Mouse (Mus musculus) kidney, postnatal 36 days (tissue): ENCODE measurements at regions not wholly inside any gene's neighbourhood (a gene's known extent, or its start where the extent isn't known, plus 50 kb on each side); places are given as distances from the start of the nearest gene placed in this dataset.
A peak's percentile ranks its signal among the peaks of the same experiment; 100 is the strongest.

Source experiments
- DNase-seq, 2 experiments: peaks; one replicate each; pipeline ENCODE4 v3.0.0; 2021 to 2022; ENCODE audit warnings: mixed read lengths in 2 of 2

DNA sequence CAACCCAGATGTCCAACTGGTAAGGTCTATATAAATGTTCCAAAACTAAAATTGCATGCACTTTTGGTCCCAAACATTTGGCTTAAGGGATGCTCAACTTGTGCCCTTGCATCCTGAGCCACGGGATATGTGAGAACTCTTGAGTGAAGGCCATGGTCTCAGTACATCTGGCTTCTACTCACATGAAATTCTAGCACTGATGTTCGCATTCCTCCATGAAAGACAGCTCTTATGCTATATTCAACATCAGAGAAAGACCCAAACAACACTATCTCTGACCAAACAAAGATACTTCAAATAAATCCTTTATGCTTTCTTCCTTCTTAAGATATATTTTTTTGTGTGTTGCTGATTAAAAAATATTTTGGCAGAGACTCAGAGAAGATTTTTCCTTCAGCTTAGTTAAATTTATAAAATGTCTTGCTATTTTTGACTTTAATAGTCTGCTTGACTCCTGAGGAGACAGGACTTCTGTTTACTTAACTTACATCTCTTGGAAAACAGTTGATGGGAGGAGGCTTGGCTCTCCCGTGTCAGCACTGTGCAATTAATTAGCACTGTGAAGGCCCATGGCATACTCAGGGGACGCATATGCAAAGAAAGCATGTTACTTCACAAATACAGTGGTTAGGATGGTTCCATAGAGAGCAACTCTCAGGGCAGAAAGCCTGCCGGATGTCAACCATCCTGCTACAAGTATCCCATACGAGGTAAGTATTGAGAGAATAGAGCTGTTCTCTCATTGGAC lies 230.9 kb downstream of the Gm19410 start:
- no peak for DNase-seq

DNA sequence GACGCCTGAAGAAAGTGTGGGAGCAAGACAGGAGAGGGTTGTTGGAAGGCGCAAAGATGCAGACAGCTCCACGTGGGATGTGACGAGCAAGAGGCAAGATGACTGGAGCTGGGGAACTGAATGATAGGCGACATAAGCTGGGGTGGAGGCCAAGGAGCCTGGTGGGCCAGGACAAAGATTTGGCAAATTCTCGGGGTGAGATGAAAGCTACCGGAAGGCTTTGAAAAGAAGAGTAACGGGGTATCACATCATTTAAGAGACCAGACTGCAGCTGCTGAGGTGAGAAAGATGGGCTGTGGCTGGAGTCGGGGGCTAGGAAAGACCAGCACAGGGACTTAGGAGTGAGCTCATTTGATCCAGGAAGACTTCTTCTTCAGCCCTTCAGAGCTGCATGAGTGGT lies 234.0 kb downstream of the Gm19410 start:
- DNase-seq: no peak

DNA sequence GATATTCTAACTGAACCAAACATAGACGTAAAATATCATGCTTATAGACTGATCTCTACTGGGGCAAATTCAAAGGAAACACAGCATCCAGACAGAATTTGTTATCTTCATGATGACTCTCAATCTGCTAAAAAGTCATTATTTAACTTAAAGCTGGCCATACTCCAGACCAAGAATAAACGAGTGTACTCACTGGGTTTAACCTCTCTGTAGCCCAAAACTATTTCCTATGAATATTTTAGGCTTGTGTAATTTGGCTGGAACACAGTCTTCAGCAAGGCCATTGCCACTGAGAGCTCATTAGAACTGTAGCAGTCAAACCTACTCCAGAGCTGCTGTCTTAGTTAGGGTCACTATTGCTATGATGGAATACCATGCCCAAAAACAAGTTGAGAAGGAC lies 238.8 kb downstream of the Gm19410 start:
- no peak for DNase-seq

DNA sequence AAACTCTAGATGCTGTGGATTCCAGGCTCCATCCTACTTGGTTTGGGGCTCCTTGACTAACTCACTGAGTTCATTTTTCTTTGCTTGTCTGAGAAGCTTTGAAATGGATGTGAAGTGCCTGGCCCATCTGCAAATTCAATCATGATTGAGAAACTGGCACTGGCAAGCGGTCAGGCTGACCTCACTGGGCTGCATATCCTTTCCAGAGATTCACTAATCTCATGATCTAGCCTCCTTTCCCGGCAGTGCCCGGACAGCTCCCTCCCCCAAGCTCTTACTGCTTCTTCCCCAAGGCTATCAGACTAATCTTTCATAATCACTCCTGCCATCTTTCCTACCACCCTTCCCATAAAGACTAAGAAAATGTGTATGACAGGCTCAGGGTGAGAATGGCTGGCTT lies 239.9 kb downstream of the Gm19410 start:
- DNase-seq: no peak

DNA sequence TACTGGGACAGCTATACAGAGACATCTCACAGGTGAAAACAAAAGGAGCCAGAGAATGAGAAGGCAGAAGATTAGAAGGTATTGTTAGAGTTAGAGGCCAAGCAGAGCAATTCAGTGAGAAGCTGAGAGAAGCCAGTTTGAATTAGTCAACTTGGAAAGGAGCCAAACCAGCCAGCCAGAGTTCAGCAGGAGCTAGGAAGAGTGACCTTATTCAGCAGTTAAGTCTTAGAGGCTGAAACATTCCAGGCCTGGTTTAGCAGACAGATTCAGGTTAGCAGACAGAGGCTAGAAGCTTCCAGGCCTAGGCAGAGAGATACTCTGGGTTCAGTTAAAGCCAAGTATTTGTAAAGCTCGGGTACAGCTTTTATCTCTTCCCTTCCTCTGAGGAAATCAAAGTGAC lies 242.1 kb downstream of the Gm19410 start:
- peak in 1 of 2 experiments; percentile 8 for DNase-seq

DNA sequence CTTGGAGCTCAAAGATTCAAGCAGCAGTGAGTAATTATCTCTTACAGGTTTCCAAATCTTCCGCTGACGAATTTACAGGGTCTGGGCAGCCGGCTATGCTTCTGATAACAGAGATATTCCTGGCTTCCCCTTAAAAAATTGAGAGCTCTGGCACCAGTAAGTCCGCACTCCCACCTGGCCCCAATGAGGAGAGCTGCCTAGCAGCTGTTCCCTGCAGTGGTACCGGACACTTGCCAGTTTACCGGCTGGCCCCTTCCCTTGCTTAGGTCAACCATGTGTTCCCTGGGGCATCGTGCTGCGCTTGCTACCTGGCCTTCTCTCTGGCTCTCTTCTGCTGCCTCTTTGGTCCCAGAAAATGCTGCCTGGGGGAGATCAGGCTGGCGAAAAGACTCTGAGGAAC lies 244.0 kb downstream of the Gm19410 start:
- no peak for DNase-seq

DNA sequence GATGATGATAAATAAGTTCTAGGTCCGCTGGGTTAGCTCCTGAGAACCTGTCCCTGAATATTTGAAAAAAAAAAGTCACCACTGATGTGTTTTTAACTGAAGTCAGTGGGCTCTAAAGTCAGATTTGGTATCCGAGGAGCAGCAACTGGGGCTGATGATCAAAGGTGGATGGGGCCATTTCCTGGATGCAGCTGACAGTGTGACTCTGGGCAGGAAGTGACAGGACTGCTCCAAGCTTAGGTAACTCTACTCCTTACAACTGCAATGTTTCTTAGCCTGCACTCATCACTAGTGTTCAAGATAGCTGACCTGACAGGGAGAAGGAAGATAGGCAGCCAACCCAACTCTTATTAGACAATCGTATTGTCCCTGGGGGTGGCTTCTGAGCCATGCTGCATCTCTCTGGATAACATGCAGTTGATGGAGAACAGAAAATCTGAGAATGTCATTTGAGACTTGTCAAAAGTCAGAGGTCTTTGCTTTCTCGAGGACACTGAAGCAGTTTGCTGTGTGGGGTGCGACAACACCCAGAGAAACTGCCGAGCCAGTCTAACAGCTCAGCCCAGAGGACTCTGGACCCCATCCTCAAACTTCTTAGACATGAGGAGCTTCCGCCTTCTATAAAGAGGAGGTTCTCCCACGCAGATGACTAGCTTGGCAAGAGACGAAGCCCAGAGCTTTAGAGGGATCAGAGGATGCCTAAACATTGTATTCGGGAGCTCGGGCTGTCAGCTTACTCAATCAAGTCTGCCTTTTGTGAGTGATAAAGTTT lies 245.0 kb downstream of the Gm19410 start:
- DNase-seq: no peak

DNA sequence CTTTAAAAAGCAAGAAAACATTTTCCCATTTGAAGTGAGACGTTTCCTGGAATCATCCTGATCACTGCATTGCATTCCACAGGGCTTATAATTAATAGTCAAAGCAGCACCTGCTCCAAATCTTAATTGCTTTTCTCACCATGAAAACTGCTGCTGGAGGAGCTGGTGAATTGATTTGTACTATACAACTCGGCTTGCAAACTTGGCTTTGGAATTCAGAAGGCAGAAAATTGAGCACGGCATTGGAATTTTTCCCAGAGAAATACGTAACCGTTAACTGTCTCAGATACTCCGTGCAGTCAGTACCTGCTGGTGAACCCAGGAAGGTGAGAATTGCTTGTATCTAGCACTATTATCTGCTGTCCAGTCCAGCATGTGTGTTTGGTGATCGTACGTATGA lies 249.3 kb downstream of the Gm19410 start:
- peak in 1 of 2 experiments; percentile 35 for DNase-seq

DNA sequence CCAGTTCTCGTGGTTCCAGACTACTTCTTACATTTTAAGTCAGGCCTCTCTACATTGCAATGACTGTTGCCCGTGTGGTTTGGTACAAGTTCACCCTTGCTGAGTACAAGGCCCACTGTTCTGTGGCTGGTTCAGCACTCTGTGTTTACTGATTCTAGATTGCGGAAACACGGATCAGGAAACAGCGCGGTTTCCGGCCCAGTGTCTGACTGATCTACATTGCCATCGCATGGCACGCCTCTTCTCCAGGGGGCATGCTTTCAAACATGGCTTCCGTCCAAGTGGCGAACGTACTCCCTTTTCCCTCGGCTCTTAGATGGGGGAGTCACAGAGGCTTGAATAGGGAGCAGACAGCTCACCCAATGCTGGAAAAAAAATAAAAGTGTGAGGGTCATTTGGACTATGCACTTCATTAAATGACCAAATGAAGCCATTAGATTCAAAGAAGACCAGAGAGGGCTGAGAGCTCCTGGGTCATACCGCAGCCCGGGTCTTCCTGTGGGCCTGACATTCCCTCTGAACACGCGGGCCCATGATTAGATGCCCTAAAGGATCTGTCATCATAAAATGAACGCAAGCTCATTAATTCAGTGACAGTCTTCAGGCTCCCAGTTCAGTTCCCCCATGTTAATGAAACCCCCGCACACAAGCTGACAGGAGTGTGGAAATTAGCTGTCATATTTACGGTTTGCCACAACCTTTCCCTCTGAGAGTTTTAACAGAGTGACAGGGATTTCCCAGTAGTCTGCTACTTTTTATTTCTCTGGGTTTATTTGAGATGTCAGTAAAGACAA lies 250.9 kb downstream of the Gm19410 start:
- peak; percentile 65 to 75 for DNase-seq

DNA sequence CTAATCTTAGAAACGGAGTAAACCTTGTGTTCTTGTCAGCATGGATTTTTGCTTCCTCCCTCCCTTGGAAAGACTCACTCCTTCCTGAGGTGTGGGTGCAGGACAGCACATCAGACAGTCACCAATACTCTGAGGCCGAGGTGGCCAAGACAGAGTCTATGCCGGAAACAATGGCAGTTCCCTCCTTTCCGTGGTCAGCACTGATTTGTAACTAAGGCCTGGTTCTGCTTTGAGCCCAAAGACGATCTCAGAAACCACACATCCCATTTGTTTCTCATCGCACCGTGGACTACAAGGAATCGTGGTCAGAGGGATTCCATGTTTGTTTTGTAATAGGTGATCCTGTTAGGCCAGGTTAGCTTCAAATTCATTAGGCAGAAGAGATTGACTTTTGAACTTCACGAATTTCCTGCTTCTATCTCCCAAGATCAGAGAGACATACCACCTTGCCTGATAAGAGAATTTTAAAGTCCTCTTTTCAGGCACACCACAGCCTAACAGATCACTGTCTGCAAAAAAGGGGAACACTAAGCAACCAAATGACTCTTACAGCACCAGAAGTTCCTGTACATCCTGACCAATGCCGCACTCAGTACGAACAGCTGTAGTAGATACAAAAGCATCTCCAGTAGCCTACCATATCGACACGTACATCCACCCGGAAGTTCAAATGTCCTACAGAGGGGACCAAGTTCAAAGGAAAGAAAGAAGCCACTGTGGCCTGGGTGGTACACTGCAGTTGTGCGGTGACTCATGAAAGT lies 253.6 kb downstream of the Gm19410 start:
- DNase-seq: no peak

DNA sequence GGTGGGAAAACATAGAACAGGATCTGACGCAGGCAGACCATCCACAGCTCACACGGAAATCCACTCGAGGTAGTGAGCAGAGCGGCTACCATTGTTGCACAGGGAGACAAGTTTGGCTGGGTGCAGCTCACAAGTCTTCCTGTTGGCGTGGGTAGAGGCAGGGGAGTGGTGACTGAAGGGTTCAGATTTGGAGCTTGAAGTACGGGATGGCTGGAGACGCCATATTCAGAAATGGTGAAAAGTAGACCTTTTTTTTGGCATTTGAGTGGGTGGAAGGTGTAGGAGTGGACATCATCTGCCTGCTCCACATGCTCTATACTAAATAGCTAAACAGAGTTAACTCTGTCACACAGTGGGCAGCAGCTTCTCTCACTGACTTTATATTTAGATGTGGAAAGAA lies 254.3 kb downstream of the Gm19410 start:
- DNase-seq: no peak

DNA sequence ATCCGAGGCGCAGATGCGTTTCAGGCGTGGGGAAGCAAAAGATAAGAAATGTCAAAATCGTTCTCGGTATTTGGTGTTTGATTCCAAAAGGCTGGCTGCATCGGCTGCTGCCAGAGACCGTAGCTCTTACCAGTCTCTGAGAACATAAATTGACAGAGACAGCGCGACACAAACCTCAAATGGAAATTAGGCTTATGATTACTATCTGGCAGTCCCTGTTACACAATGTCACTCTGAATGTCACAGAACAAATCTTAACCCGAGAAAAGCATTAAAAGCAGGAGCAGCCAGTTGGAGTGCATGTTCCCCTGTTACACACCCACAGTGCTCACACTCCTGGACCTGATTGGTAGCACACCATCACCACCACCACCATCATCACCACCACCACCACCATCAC lies 262.0 kb downstream of the Gm19410 start:
- no peak for DNase-seq

DNA sequence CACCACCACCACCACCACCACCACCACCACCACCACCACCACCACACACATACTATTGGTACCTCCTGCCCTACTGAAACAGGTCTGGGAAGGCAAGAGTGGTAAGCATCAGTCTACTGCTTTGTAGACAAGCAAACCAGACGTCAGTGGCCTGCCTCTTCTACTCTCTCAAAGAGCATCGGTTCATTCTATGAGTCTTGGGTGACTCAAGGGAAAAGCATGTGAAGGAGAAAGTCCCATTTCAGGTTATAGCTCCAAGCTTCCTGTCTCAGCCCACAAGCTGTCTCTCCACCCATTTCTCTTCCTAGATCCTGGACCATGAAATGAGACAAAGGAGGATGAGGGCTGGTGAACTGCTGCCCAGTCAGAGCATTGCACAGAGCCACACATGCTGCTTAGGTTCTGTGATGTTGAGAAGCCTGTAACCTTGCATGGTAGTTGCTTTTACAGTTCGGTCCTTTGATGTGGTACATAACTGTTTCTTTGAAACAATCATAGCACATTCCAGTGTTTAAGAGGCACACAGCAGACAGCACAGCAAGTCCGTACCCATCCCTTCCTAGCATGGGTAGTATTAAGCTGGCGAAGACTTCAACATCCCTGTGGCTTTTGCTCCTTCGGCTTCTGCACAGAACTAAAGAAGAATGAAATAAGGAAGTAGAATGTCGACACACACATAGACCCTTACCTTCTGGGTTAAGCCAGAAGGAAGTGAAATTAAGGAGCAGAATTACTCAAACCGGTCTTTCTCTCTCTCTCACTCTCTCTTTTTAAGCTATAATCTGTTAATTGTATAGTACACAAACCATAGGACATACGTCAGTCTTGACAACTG lies 262.7 kb downstream of the Gm19410 start:
- no peak for DNase-seq

DNA sequence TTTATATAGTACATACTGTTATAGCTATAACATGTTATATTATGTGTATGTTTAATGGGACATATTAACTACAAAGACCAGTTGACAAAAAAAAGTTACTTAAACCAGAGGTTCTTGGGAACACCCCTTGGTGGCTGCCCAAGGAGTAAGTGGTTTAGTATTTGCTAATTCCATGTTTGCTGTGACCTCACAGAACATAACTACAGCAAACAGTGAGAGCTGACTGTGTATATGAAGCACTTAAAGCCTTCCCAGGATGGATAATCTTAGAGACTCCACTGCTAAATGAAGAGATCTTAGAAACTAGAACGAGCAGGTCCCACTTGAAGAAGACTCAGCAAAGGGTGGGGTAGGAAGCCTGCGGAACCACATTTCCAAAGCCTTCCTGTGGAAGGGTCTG lies 263.9 kb downstream of the Gm19410 start:
- no peak for DNase-seq

DNA sequence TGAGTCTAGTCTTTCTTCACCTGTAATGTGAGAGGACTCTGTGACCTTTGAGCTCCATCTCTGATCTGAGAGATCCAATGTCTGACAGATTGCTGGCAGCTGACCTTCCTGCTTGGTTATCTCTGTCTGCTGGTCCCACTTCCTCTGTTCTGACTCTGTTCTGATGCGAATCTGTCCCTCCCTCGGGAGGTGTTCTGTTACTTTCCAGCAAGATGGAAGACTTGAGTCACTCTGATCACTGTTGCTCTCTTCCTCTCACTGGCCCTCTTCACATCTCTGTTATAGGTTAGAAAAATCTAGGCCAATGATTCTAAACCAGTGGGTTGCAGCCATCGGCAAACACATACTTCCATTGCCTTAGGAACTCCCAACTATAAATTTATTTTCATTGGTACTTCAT lies 264.6 kb downstream of the Gm19410 start:
- no peak for DNase-seq

DNA sequence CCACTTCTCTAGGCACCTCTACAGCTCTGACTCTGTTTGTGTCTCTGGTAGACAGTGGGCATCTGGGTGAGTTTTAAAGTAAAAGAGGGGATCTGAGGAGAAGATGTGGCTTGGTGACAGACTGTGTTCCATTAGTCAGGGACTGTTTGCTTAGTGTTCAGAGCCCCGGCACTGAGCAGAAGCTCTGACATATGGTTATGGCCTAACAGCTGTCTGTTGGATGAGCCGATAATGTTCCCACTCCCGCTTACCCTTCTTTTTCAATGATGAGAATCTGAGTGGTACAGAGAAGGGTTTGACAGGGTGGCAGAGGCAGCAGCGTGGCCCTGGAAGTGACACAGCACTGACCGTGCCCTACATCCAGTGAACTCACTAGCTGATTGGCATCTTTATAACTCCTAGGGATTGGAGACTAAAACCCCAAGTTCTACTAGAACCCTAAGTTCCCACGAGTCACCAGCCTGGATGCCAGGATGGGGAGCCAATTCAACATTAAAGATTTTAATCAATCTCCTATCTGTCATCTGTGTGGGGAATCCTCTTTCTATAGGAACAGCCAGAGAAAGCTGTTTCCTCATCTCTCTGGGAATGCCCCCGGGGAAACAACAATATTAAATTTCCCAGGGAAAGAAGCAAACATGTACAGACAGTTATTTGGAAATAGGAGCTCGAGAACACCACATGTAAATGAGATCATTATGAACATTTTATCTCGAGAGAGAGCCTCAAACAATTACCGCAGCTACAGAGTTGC lies 266.6 kb downstream of the Gm19410 start:
- DNase-seq: no peak

DNA sequence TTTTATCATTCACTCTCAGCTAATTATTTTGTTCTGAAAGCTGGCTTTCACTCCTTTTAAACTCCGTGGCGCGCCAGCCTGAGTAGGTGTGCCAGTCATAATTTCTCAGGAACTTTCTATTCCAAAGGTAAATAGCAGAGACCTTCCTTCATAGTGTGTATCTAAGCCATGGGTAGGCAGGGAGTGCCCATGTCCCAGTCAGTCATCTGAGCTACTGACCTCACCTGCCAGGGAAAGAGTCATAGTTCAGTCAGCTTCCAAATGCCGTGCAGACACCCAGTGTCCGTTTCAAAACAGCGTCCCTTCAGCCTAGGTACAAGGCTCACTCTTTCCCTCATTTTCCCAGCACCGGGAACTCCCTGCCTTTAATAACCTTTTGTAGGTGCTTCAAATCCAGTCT lies 269.7 kb downstream of the Gm19410 start:
- peak in 1 of 2 experiments; percentile 26 for DNase-seq

DNA sequence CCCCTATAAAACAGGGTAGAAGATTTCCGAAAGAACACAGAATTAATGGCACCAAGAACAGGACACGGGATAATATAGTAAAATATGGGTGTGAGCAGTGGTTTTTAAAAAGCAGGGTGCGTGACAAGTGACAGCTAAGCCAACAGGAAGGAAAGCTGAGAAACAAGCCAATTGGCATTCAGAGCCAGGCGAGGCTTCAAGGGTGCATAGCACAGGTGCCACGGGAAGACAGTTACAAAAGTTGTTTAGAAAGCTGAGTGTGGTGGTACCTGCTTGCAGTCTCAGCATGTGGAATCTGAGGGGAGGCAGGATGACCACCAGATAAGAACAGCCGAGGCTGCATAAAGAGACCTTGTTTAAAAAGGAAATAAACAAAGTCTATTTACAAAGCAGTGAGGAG lies 270.7 kb downstream of the Gm19410 start:
- DNase-seq: no peak

DNA sequence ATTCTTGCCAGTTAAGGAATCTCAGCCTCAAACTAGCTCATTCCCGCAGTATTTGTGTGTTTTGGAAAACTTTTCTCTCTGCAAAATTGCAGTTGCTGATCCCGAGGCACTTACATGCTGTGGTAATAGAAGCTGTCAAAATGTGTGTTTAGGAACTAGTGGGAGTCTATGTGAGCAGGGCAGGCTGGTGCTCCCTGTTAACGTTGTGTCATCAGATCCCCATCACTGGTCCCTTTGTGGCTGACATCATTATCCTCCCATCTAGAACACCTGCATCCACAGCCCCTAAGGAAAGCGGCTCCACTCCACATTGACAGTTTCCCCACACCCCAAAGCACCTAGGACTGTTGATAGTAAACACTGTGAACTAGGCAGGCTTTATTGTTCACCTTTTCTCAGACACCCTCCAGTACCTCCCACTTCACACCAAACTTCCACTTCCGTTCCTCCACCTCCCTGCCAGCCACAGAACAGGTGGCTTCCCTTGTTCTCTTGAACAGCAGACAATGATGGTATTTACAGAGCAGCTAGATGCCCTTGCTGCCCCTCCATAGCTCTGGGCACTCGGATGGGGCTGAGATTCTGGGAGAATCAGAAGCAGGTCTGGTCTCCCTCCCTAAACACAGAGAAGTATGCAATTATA lies 275.8 kb downstream of the Gm19410 start:
- DNase-seq: no peak

DNA sequence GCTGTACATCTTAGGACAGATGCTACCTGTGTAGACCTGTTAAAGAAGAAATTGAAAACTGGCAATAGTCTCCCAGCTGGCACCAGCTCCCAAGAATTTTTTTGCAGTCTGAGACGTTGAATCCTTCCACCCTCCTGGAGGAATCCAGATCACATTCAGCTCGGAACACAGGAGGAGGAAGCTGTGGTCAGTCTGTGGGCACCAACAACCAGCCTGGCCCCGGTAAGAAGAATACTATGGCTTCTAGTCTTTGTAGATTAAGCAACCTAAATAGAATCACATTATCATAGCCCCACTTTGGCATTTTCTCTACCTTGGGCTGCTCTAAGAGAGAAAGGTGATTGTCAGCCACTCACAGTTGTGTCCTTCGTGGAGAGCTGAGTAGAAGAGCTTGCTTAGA lies 277.0 kb downstream of the Gm19410 start:
- no peak for DNase-seq
